Mouse (Mus musculus) ES-CJ7 (cell line): ENCODE data around the gene Ticrr.

Experiments used
- DNase-seq: peaks from one replicate; pipeline ENCODE4 v3.0.0; 2011; ENCODE audit warnings: low read depth, low spot score

Gene Ticrr

GRCm38 (mm10) chr7:79680231-79680630, 20.2 kb downstream of the Ticrr start:
- DNase-seq: peak; percentile 61

DNA sequence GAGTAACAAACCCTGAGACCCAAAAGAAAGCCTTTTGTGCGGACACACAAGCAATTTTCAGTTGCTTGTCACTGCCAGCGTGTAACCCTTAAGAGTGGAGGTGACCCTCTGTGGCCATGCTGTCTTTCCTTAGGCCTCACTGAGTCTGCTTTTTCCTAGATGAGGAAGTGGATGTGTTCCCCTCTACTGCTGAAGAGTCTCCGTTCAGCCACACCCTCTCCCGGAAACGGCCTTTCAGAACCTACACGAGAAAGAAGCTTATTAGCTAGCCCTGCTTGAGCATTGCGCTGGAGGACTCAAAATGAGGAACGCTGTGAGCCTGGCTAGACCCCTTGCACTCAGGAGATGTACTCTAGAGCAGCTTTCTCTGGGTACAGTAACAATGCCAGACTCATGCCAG, 36.5 kb downstream of the Ticrr start:
- DNase-seq: no peak

DNA sequence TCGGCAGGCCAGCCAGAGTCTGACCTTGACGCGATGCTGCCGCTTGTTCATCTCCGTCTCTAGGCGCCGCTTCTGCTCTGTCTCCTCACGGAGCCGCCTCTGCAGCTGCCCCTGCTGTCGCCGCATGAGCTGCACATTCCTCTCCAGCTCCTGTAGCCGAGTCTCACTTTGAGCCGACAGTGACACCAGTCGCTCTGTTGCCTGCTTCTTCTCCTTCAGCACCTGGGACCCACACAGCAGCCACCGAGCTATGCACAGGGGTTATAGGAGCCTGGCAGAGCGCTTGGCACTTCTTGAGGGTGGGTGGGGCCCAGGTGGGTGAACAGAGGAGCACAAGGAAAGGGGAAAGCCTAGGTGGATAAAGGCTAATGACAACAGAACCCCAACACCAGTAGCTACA, 42.8 kb downstream of the Ticrr start:
- DNase-seq: no peak

DNA sequence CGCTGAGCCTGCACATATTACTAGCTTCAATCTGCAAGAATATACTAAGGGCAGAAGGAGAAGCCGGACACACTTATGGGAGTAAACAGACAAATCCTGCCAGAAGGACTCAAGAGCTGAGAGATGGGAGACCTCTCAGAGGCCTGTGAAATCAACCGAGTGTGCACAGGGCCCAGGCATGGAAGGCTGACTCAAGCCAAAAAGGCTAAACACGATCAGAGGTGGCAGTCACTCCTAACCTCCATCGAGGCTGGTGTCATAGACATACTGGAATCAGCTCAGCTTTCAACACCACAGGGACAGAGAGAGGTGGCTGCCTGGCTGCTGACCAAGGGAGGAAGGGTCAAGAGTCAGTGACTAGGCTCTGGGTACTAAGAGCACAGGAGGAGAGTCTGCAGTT, 45.2 kb downstream of the Ticrr start:
- no peak for DNase-seq

GRCm38 (mm10) chr7:79710130-79710607, 50.2 kb downstream of the Ticrr start:
- peak; percentile 79 for DNase-seq

DNA sequence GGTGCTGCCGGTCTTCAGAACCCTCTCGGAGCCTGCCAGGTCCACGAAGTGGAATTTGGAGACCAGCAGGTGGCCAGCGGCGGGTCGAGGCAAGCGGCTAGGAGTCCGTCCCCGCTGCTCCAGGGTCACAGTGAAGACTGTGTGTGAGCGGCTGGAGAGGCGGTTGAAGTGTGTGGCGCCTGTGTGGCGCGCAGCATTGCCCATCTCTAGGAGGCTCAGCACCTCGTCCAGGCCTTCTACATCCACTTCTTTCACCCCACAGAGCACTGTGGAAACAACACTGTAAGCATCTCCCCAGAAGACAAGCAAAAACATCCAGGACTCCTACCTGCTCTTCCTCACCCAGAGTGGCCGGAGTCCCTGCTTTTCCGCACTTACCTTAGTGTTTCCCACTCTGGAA, 50.8 kb downstream of the Ticrr start:
- no peak for DNase-seq

DNA sequence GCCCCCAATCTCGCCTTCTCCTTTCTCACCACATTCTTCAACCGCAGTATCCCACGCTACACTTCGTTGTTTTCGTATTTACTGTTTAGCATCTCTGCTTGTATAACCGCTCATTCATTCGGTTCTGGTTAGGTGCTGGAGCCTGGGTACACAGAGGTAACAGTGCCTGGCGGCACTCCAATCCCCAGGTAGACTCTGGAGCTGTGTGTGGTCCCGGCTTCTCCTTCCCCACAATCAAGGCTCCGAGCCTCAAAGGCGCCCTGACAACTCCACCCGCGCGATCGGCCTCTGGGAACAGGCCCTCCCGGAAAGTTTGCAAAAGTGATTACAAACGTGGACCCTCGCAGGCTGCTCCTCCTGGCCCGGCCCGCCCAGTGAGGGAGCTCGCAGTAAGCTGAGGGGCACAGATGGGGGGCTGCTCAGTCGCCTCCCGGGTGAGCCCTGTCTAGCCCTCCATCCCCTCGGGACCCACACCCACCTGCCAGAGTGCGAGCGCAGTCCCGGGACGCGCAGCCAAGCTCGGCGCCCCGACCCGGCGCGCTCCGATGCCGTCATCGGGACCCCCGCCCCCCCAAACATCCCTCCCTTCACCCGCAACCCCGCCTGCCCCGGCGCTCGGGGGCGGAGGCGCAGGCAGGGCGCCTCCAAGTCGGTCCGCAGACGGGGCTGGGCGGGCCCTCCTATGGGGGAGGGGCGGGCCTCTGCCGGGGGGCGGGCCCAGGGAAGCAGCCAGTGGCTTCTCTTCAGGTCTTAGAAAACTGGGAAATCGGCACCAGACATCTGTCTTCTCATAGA, 55.4 kb downstream of the Ticrr start, which contains the start of gene Kif7:
Gene Kif7, minus strand, starts transcription at position 534 of the 795 bp plus-strand sequence.
- peak; percentile 91 for DNase-seq

GRCm38 (mm10) chr7:79721386-79721977, 61.5 kb downstream of the Ticrr start:
- DNase-seq: peak; percentile 46

GRCm38 (mm10) chr7:79727091-79727490, 67.1 kb downstream of the Ticrr start:
- DNase-seq: peak; percentile 81

- DNase-seq: peak; percentile 89
These were observed 68.2 kb downstream of the Ticrr start for GRCm38 (mm10) chr7:79728219-79728618.

- peak; percentile 85 for DNase-seq
These were observed 69.2 kb downstream of the Ticrr start for GRCm38 (mm10) chr7:79729169-79729568.

- peak; percentile 69 for DNase-seq
These were observed 69.9 kb downstream of the Ticrr start for GRCm38 (mm10) chr7:79729743-79730370.

DNA sequence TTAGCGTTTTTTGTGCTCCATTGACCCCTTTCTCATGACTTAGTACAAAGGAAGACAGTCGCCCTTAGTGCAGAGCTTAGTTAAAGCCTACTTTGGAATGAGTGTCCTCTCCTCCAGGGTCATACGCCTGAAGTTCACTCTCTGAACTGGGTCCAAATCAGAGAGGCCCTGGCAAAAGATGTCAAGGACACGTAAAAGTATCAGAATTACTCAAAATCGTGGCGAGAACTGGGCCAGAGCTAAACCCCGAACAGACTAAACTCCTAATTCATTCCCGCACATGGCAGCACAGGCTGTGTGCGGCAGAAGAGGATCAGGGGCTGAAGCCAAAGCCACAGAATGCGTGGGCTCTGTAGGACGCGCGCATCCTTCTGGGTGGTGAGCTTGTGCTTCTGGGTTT, 71.4 kb downstream of the Ticrr start:
- DNase-seq: no peak

DNA sequence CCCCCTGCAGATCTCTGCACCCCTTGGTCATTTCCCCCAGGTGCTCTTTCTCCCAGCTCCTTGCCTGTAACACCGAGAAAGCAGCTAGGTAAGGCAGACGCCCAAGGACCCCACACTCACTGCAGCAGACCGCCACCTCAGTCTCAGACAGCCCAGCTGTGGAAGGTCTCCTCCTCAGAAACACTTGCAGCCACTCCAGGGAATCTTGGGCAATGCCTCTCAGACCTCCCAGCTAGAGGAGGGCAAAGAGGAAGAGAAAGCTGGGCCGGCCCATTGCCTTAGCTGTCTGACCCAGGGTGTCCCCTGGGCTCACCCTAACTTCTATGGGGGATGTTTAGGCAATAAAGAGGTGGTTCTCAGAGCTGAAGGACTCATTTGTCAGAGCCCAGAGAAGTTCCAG, 72.6 kb downstream of the Ticrr start, which contains the start of gene Plin1:
Gene Plin1, minus strand, starts transcription at position 282 of the 400 bp plus-strand sequence.
- DNase-seq: no peak

DNA sequence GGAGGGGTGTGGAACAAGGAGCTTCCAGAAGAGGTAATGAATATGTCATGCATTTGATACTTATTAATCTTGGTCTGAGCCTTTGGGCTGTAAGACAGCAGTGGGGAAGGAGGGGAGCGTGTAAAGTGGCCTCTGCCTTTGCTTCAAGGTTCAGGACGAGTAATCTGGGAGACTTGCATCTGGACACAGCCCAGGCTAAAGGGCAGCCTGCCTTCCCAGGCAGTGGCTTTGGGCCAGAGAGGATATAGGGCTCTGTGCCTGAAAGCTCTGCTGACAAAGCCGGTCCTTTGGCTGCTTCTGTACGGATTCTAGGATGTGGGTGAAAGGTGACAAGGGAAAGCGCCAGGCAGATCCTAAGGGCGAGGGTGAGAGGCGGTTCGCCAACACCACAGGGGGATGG, 74.6 kb downstream of the Ticrr start:
- DNase-seq: no peak

- DNase-seq: no peak
These were observed 76.5 kb downstream of the Ticrr start for GRCm38 (mm10) chr7:79736511-79736910.

- DNase-seq: no peak
These were observed 78.9 kb downstream of the Ticrr start for GRCm38 (mm10) chr7:79738913-79739312.

- no peak for DNase-seq
These were observed 80.3 kb downstream of the Ticrr start for GRCm38 (mm10) chr7:79740279-79740678.

DNA sequence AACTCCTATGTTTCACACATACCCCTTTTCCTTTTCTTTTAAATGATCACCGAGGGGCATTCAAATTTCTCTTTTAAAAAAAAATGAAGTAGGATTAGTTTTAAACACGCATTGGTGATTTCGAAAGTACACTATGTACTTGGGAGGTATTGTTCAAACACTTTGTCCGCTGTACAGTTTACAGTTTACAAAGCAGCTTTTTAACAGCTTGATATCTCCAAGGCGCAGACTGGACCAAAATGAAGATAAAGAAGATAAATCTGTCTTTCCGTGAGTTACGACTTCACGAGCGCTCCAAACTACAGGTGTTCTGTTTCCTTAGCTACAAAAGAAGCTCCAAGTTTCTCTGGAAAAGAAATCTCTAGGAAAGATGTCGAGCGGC, 82.3 kb downstream of the Ticrr start:
- no peak for DNase-seq

GRCm38 (mm10) chr7:79742659-79743536, 82.9 kb downstream of the Ticrr start, which contains the start of the genes Pex11a and Wdr93:
Gene Pex11a (minus strand): TSS chr7:79743131.
Gene Wdr93 (plus strand): TSS chr7:79743163.
- peak; percentile 83 for DNase-seq

GRCm38 (mm10) chr7:79744051-79744450, 84.1 kb downstream of the Ticrr start:
- DNase-seq: no peak
